Comparison of ENCODE assay signal across 8 mouse cellular contexts in the genomic region with DNA sequence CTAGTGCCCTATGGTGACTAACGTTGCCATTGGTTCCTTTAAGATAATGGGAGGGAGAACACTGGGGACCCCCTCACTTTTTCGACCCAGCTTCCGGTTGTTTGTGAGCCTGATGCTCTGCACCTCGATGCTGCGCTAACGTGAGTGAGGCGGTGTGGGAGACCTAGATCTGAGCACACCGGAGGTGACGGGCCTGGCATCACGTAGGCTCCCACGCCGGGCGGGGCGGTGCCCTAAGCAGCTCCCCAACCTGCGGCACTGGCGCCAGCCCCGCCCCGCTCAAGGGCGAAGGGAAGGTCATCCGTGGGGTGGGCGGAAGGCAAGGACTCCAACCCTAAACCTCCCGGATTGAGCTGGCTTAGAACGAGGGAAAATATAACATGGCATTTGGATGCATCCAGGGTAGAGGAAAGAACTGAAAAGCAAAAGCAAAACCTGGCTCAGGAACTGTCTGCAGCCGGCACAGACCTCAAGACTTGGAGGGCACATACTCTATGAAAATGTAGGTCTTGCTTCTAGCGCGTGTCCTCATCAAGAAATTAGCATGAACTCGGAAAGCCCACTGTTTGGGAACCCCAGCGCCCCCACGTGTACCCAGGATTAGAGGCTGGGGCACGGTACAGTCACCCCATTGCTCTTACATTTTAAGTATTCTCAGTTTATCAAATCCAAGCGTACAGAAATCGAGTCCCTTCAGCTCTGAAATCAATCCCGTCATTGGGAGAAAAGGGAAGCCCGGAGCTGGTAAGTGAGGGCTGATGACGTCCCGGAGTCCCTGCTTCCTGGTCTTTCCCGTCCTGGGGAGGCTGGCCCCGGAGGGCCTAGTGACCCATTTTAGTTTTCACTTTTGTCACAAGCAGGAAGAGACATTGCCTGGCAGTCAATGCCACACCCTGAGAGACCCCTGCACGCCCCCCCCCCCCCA. TPM values are rescaled to one million over a fixed set of nuclear protein-coding genes. Genes with fewer than 3 reads are reported as not detected.
DNase-seq lines count a peak whose midpoint lies in the region; ATAC-seq and TF ChIP-seq lines count a peak whose summit lies in the region.

No protein-coding gene starts in this region.

- peak overlapping the region; percentile 45 for H3K4me3 ChIP-seq in liver, adult 2 months (ENCODE audit: insufficient read depth, low read depth, low read length)
- peak overlapping the region; percentile 72 for H3K4me3 ChIP-seq in midbrain, postnatal 0 days (ENCODE audit: low read depth, low read length)

- peak overlapping the region; percentile 36; the same call in 1 of the 2 replicates for H3K9ac ChIP-seq in liver, adult 2 months (ENCODE audit: low read depth, low read length)
- peak overlapping the region; percentile 75 for H3K9ac ChIP-seq in midbrain, postnatal 0 days (replicated peaks; ENCODE audit: low read length, poor library complexity, severe bottlenecking)

- H3K9me3 ChIP-seq in midbrain, postnatal 0 days (ENCODE audit: low read length) = no peaks in the 10 kb centered on the region

- no peaks in the 10 kb centered on the region; the same call in 1 of the 2 replicates for H3K27me3 ChIP-seq in liver, adult 2 months (ENCODE audit: control insufficient read depth, insufficient read depth, low read length)
- H3K27me3 ChIP-seq in midbrain, postnatal 0 days (ENCODE audit: insufficient read depth, low read length) = no peaks in the 10 kb centered on the region

- no peak overlapping the region for H3K27ac ChIP-seq in liver, adult 2 months (replicated peaks; ENCODE audit: insufficient read depth, low read depth, low read length)
- peak overlapping the region; percentile 88 for H3K27ac ChIP-seq in midbrain, postnatal 0 days (ENCODE audit: low read depth, low read length)

- TF ChIP-seq CTCF in liver, adult 2 months (IDR thresholded peaks at IDR 0.05; ENCODE audit: low read depth, low read length) = no peak
- no peak for TF ChIP-seq CTCF in midbrain, postnatal 0 days (IDR thresholded peaks at IDR 0.05)

- no peak for TF ChIP-seq POLR2A in liver, adult 2 months (IDR thresholded peaks at IDR 0.05; ENCODE audit: extremely low read depth, insufficient read depth, low read length)

- 1% methylated on average over 39 of the region's 39 CpGs for WGBS in liver, adult 2 months
- WGBS in midbrain, postnatal 0 days = under 1% methylated on average over 39 of the region's 39 CpGs

- H3K36me3 ChIP-seq in liver, adult 2 months (ENCODE audit: control insufficient read depth, insufficient read depth, low read length) = no peaks in the 10 kb centered on the region
- no peaks in the 10 kb centered on the region for H3K36me3 ChIP-seq in midbrain, postnatal 0 days (ENCODE audit: insufficient read depth, low read length)

- H3K4me1 ChIP-seq in liver, adult 2 months (ENCODE audit: control insufficient read depth, insufficient read depth, low read length) = 0 out of 2 replicates have a peak, but pooled peaks cover 2% of the 10 kb centered on the region
- H3K4me1 ChIP-seq in midbrain, postnatal 0 days (ENCODE audit: insufficient read depth, low read length) = no peaks in the 10 kb centered on the region

- peak; percentile 74 for ATAC-seq in midbrain, postnatal 0 days (ENCODE audit: low FRiP score)

- H3K4me2 ChIP-seq in midbrain, postnatal 0 days (ENCODE audit: low read depth, low read length, poor library complexity, severe bottlenecking) = peak overlapping the region; percentile 90

- peak; percentile 77 for DNase-seq in 416B (ENCODE audit: low read depth)
- peak; percentile 92 for DNase-seq in T-cell, adult 2 months (ENCODE audit: low spot score)
- DNase-seq in cerebellum, postnatal 4 days (ENCODE audit: low spot score in 2 of 2) = peak; percentile 38 to 39
- DNase-seq in heart, adult 9 months (ENCODE audit: low spot score in 2 of 2) = peak; percentile 42 to 48
- peak; percentile 52 for DNase-seq in kidney, adult 9 months
- no peak for DNase-seq in liver, adult 2 months (ENCODE audit: extremely low read depth, low read depth, low spot score)
- DNase-seq in midbrain, postnatal 0 days (ENCODE audit: low spot score) = peak; percentile 79
- peak; percentile 61 to 82 for DNase-seq in spleen, postnatal 4 days (ENCODE audit: low spot score in 2 of 2)

- no peaks in the 10 kb centered on the region for H3K79me2 ChIP-seq in liver, adult 2 months (ENCODE audit: control insufficient read depth, insufficient read depth, low read length)

RNA-seq across cellular contexts. Expression of gene Pfkp, which starts 1.2 kb away (rescaled TPM):
- total RNA-seq in liver, adult 2 months (2014; rRNA removed) = 1.8 and 3.2 TPM in 2 replicates
- 2.5 and 2.8 TPM in 2 replicates for polyA plus RNA-seq in liver, adult 2 months (2012; rRNA removed)
- total RNA-seq in midbrain, postnatal 0 days (2014; rRNA removed) = 187 and 330 TPM in 2 replicates
- polyA plus RNA-seq in midbrain, postnatal 0 days (2015; fragmentation: Nextera tagmentation; extraction: Ambion mirVana) = 404 and 431 TPM in 2 replicates

Comparison
In these comparisons a context has a peak if more than half of its experiments do, and no peak if none do; other contexts are left out.
1. RNA of gene Pfkp, which starts 1.2 kb away (total RNA-seq): 187 to 330 TPM in midbrain, postnatal 0 days; 1.8 to 3.2 TPM in liver, adult 2 months; every median in the first group is over 10 times any median in the second.